Mouse (Mus musculus): Measurements from ENCODE around the gene Ccdc40.
"Not testable (repeated sequence)": the region's sequence is repeated elsewhere in the genome, so short reads cannot be mapped to it uniquely, and the experiment has no call there.

Gene Ccdc40

DNA sequence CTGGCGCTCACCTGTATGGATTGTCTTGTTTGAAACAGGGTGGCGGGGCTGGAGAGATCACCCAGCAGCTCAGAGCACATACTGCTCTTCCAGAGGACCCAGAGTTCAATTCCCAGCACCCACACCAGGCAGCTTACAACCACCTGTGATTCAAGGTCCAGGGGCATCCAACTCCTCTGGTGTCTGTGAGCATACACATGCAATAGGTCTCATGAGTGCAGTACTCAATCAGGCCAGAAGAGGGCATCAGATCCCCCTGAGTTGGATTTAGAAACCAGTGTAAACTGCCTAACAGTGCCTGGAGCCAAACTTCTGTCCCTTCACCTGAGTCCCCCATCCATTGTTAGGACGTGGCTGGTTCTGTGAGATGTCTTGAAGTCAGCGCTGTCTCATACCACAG is 7.2 kb downstream of the Ccdc40 start:
- in situ Hi-C loops (cut with MboI, MseI) = no loop called here

DNA sequence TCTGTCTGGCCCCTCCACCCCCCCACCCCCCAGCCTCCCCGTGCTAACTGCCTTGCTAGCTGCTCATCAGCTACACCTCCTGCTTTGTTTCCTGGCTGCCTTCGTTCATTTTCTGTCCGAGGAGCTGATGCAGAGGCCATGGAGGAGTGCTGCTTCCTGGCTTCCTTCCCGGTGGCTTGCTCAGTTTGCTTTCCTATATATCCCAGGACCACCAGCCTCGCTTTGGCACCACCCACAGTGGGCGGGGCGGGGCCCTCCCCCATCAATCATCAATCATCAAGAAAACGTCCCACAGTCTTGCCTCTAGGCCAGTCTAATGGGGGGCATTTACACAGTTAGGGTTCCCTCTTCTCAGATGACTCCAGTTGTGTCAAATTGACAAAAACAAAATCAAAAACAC is 8.0 kb downstream of the Ccdc40 start:
- in situ Hi-C loops (cut with MboI, MseI) = no loop called here

DNA sequence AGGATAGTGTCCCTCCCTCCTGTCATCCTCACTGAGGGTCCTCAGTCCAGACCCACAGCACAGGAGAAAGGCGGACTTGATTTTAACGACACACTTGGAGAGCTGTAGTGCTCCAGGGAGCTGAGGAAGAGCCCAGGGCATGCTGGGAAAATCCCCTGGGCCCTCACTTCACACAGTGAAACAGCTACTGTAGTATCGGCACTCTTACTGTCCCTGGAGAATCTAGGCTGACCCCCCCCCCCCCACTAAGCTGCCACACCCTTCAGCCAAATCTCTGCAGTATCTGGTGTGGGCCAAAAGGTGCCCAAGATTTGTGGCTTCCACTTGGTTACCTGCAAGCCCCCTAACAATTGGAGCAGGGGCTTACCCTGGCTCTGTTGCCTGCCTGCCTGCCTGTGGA is 8.6 kb downstream of the Ccdc40 start:
- in situ Hi-C loops (cut with MboI, MseI) = no loop called here

DNA sequence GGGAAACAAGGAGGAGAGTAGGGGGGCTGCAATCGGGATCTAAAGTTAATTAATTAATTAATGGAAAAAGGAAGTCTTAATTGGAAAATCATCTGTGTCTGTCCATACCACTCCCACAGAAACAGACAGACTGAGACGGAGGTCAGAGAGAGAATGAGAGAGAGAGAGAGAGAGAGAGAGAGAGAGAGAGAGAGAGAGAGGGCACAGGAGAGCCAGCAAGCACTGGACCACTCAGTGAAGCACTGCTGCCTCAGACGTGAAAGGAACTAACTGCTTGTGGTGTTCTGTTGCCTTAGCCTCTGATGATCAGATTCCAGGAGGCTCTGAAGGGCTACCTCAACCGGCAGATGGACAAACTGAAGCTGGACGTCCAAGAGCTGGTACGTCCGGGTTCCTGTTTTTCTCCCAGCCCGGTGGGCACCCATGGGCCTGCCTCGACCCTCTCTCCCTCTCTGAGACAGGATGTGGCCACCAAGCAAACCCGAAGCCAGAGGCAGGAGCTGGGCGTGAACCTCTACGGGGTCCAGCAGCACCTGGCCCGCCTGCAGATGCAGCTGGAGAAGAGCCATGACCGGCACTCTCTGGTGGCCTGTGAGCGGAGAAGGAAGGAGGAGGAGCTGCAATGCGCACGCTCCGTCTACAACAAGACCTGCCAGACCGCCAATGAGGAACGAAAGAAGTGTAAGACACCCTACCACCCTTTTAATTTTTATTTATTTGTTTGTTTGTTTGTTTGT is 9.4 kb downstream of the Ccdc40 start:
- in situ Hi-C loops (cut with MboI, MseI) = no loop called here

DNA sequence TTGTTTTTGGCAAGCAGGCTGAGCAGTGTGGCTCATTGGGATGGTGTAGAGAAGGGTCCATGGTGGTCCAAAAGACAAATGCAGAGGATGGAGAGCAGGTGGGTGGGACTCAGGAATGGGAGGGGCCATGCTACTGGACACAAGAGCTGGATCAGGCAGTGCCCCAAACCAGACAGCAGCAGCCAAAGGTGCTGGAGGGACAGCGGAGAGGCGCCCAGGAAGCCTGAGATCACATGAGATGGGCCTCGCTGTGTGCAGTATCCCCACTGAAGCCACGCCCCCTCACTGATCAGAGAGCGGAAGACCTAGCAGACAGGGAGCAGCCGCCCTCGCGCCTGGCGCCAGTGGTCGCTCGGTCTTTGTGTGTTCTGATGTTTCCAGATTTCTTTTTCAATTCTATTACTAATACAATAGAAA is 9.9 kb downstream of the Ccdc40 start:
- in situ Hi-C loops (cut with MboI, MseI) = no loop called here

DNA sequence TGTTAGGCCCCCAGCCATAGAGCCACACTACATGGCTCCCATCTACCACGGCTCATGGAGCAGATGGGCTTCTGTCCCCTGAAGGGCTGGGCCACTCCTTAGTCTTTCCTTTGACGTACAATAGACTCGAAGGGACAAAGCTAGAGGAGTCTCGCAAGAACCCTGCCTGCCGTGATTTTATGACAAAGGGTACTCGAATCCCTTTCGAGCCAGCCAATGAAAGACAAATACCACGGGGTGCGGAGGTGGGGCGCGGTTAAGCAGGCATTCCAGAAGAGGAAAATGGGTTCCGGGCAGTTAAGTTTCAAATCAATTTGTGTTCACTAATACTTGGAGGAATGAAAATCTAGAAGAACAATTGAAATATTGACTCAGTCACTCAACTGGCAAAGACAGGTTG is 11.1 kb downstream of the Ccdc40 start:
- in situ Hi-C loops (cut with MboI, MseI) = no loop called here

DNA sequence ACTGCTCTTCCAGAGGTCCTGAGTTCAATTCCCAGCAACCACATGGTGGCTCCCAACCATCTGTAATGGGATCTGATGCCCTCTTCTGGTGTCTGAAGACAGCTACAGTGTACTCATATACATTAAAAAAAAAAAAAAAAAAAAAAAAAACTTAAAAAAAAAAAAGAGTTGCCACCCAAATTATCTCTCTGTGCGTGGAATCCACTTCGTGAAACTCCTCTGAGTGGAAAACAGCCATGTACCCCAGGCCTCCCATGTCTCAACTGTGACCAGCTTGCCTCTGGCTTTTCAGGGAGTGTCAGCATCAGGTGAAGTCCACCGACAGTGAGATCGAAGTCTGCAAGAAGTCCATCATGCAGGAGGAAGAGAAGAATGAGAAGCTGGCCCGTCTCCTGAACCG is 17.2 kb downstream of the Ccdc40 start:
- in situ Hi-C loops (cut with MboI, MseI) = not testable (repeated sequence)

DNA sequence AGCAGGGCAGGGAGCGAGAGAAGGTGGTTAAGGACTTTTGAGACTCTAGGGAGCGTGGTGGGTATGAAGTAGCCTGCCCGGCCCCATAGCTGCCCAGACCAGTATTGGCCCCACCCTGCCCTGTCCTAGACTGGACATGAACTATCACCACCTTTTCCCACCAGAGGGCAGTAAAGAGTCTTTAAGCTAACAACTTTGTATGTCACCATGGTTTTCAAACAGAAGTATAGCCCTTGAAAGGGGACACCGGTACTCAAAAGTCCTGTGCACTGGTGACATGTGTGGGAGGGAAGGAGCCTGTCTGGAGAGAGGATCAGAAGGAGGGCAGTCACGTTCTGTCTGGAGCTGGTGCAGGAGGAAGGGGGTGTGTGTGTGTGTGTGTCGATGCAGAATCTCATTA is 20.6 kb downstream of the Ccdc40 start:
- in situ Hi-C loops (cut with MboI, MseI) = no loop called here

DNA sequence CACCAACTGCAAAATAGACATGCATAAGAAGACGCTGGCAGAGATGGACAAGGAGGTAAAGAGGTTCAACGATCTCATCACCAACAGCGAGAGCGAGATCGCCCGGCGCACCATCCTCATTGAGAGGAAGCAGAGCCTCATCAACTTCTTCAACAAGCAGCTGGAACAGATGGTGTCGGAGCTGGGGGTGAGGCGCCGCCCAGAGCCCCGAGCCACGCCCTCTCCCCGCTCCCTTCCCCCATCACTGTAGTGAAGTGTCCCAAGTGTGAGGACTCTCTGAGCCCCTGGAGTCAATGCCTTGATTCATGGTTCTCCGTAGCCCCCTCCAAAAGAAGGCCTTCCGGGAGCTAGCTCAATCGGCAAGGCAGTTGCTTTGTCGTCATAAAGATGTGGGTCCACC is 22.6 kb downstream of the Ccdc40 start:
- in situ Hi-C loops (cut with MboI, MseI) = no loop called here

DNA sequence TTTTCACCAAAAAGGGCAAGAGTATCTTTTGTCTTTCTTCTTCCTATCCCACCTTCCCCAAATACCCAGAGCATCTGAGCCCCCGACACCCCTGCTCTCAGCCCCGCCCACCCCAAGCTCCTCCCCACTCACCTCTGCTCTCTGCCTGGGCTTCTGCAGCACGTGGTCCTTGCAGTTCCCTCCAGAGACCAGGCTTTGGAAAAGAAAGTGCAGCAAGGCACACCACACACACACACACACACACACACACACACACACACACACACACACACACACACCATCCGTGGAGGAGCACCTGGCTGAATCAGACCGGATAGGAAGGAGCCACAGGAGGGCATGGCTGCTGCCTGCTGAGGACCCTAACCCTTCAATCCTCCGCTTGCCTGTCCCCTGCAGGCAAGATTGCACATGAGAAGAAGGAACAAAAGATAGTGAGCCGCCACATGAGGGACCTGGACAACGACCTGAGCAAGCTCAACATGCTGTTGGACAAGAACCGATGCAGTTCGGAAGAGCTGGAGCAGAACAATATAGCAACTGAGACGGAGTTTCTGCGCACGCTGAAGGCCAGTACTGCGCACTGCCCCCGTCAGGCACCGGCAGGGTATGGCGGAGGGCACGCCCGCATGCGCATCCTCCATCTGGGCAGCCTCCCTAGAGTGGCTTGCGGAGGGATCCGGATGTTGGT is 24.6 kb downstream of the Ccdc40 start:
- in situ Hi-C loops (cut with MboI, MseI) = no loop called here

DNA sequence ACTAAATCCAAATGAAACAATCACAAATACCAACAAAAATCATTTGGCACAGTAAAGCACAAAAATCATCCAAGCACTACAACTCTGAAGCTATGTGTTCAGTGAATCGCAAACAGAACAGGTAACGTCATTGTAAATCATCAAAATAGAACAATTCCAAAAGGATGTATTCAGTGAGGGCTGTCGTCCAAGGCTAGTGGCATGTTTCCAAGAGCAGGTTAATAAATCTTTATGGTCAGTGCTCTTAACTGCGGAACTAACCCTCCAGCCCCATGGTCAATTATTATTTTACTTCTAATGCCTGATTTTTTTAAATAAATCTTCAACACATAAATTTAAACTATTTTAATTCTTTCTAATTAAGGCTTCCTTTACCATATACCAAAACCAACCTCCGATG is 28.2 kb downstream of the Ccdc40 start:
- in situ Hi-C loops (cut with MboI, MseI) = not testable (repeated sequence)

DNA sequence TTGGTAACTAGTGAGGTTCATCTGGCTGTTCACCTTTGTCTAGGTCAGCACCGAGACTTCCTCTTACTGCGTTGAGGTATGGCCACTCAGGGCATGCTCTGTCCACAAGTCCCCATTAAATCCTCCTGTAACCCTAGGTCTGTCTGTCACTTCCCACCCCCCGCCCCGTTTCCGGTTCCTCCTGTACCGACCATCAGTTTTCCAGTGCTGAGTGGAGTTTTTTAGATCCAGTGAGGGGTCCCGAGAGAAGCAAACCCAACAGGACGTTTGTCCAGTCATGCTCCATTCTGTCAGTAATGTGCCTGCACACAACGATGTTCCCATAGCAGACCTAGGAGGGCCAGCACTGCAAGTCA is 29.8 kb downstream of the Ccdc40 start:
- in situ Hi-C loops (cut with MboI, MseI) = no loop called here

DNA sequence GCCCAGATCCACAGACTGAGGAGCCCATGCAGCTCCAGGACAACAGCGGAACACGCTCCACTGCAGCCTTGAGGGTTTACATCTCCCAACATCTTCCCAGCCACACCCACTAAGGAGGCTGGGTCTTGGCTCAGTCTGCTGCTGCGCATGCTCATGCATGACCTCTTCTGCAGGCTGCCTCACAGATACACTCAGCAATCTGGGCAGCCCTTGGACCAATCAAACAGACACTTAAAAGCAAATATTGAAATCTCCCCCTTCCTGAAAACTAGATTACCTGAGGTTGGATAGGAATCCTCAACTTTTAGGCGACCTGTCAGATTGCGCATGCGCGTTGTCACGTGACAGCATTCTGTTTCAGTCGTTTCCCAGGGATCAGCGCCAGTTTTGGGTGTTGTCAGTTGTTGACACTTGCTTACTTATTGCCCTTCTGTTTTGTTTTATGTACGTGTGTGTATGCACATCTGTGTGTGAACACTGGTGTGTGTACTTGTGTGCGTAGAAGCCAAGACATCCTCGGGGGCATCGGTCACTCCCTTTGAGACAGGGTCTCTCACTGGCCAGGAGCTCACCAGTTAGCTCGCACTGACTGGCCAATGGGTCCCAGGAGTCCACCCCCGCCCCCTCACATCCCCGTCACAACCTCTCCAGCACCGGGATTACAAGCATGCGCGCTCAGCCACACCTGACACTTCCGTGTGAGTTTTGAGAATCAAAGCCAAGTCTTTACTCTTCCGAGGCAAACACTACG is 30.4 kb downstream of the Ccdc40 start:
- in situ Hi-C loops (cut with MboI, MseI) = no loop called here

DNA sequence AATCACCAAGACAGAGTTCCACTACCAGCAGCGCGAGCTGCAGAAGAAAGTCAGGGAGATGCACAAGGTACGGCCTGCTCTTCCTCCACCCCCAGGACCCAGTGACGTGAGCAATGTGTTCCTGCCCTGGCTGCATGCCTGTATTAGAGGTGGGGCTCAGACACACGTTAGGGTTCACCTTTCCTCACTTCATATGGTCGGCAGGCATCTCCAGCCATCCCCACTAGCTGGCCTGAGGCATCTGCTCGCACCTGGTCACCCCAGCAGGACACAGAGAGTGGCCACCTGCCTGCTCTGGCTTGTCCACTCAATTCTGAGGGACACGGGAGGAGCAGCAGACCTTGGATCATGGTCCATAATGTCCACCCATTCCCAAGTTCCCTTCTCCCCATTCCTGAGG is 31.6 kb downstream of the Ccdc40 start:
- in situ Hi-C loops (cut with MboI, MseI) = no loop called here

DNA sequence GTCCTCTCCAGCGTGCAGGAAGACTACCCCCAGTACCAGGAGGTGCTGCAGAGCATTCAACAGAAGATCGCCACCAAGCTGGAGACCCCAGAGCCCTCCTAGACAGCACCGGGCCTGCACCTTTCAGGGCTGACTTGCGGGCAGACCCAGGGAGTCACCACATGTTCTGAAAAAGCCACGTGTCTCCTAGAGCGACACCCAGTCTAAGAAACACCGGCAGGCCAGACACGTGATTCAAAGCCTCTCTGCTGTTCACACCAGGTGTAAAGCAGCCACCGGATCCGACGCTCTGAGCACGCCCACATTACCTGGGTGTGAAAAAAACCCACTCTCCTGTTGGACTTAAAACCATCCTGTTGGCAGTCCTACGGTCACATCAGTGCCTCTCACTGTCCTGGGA is 36.0 kb downstream of the Ccdc40 start:
- in situ Hi-C loops (cut with MboI, MseI) = no loop called here

DNA sequence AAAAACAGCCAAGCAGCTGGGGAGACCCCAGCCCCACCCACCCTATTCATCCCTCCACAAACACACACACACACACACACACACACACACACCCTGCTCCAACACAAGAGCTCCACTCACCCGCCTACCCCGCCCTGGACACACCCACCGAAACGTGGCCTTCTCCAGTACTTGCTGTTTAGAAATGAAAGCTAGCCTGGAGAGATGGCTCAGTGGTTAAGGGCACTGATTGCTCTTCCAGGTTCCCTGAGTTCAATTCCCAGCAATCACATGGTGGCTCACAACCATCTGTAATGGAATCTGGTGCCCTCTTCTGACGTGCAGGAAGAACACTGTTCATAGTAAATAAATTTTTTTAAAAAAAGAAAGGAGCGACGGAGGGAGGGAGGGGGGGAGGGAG is 37.4 kb downstream of the Ccdc40 start:
- in situ Hi-C loops (cut with MboI, MseI) = no loop called here

DNA sequence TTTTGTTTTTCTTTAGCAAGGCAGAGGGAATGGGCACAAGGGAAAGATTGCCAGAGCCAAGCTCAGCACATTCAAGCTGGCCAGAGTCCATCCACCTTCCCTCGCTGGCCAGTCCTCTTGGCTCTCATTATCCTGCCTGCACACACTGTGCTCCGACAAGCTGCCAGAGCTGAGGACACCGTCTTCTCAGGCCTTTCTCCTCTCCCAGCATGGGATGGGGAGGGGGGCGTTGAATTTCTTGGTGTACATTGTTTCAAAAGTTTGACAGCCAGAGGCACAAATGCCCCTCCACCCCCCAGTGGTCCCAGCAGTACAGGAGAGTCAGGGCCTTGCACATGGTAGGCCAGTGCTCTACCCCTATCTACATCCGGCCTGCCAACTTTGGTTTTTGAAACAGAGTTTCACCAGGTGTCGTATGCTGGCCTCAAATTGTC is 38.9 kb downstream of the Ccdc40 start:
- in situ Hi-C loops (cut with MboI, MseI) = no loop called here

DNA sequence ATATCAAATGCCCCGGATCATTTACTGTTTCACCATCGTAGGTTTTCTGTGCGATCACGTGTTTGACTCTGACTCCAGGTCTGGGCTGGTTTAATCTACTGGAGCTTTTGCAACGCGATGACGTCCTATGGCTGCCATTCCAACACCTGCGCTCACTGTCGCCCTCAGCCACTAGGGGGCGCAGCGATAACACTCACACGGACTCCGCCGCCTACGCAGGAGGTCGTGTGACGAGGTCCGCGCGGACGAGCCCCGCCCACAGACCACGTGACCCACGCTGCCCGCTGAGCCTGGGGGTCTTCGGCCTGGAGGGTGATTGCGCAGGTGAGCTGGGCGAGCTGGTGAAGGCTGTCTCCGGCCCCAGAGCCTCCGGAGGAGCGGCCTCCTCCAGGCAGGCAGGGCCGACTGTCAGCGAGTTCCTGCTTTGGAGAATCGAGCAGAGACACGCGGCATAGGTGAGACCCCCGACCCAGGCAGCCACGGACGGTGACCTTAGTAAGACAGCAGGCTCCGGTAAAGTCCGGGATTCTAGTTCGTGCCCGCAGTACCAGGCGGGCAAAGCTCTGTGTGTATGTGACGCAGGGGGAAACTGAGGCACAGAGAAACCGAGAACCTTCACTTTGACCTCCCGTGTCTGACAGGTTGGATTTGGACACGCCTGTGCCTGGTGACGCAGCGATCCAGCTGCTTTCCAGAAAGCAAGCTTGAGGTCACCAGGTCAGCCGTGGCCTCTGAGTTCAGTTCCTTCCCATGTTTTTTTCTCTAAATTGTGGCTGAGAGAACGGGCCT is 39.6 kb downstream of the Ccdc40 start, which contains the start of gene Gaa:
Gene Gaa, plus strand, starts transcription at position 120 of the 789 bp plus-strand sequence.
- in situ Hi-C loops (cut with MboI, MseI) = no loop called here

DNA sequence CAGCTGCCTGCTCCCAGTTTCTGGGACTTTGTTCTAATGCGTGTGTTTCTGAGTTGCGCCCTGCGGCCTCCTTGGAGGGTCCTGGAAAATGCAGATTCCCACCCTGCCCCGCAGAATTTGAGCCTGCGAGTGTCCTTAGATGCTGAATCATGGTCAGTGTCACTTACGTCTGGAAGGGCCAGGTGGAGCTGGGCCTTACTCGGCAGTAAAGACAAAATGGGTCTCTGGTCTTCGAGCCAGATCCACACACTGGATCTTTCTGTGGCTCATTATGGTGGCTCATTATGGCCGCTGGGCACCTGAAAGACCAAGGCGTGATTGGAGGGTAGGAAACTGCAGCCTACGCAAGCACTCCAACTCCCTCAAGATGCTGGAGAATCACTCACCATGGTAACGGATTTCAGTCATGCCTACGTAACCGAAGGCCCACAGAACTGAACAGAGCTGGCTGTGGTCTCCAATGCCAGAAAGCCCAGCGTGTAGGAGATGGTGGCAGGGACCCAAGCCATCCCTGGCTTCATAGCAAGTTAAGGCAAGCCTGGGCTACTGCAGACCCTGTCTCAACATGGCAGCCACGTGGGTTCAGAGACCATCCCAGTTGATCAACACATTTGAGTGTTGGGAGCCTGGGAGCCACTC is 40.3 kb downstream of the Ccdc40 start:
- in situ Hi-C loops (cut with MboI, MseI) = no loop called here

DNA sequence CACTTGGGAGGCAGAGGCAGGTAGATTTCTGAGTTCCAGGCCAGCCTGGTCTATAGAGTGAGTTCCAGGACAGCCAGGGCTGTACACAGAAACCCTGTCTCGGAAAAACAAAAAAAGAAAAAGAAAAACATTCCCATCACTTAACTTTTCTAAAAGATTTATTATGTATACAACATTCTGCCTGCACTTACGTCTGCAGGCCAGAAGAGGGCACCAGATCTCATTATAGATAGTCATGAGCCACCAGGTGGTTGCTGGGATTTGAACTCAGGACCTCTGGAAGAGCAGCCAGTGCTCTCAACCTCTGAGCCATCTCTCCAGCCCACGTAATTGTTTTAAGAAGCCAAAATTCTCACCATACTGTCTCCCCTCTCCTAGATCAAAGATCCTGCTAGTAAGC is 44.1 kb downstream of the Ccdc40 start:
- in situ Hi-C loops (cut with MboI, MseI) = not testable (repeated sequence)

DNA sequence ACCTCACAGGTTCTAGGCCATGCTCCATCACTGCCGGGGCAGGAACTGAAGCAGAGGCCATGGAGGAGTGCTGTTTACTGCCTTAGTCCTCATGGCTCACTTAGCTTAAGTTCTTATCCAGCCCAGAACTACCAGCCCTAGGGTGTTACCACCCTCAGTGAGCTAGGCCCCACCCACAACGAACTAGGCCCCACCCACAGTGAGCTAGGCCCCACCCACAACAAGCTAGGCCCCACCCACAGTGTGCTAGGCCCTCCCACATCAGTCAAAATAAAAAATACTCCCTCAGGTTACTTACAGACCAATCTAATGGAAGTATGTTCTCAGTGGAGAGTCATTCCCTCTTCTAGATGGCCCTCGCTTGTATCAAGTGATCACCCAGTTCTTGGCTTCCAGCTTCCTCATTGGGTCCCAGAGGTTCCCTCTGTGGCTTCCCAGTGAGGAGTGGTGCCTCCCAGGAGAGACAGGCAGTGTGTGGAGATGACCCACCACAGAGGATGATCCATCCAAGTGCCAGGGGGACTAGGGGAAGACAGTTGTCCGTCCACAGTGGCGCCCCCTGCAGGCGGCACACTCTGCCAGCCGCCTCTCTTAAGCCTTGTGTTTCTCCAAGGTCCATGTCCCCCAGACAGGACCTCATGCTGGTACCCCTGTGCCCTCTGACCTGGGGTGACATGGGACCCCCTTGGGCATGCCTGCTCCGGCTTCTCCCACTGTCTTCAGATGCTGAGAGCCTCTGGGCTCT is 45.0 kb downstream of the Ccdc40 start:
- in situ Hi-C loops (cut with MboI, MseI) = no loop called here

All from T-helper 2 cell (primary cell).